Mouse (Mus musculus) yolk sac, embryonic 10.5 days (tissue): ENCODE results near the gene Ndufc2.
A peak's percentile ranks its signal among the peaks of the same experiment; 100 is the strongest.

Source experiments
- DNase-seq: peaks from one replicate; pipeline ENCODE4 v3.0.0-alpha.2; 2017; ENCODE audit warnings: low spot score

The Ndufc2 gene

GRCm38 (mm10) chr7:97387561-97388147 is 12.1 kb upstream of the Ndufc2 start:
- DNase-seq = no peak

GRCm38 (mm10) chr7:97388541-97388940 is 11.3 kb upstream of the Ndufc2 start:
- DNase-seq = no peak

GRCm38 (mm10) chr7:97391293-97392078 is 8.3 kb upstream of the Ndufc2 start:
- DNase-seq = no peak

- no peak for DNase-seq
These were observed 7.7 kb upstream of the Ndufc2 start for GRCm38 (mm10) chr7:97392079-97392445.

- no peak for DNase-seq
These were observed 5.4 kb upstream of the Ndufc2 start for GRCm38 (mm10) chr7:97394375-97394774.

- no peak for DNase-seq
These were observed 860 bp upstream of the Ndufc2 start for GRCm38 (mm10) chr7:97398943-97399342.

- DNase-seq = no peak
These were observed 7.3 kb downstream of the Ndufc2 start for GRCm38 (mm10) chr7:97407145-97407544.

- DNase-seq = no peak
These were observed 11.3 kb downstream of the Ndufc2 start for GRCm38 (mm10) chr7:97411106-97411505.

GRCm38 (mm10) chr7:97411575-97411974 is 11.8 kb downstream of the Ndufc2 start:
- DNase-seq = no peak

- no peak for DNase-seq
These were observed 14.2 kb downstream of the Ndufc2 start for GRCm38 (mm10) chr7:97413981-97414380.

GRCm38 (mm10) chr7:97414426-97414825 is 14.6 kb downstream of the Ndufc2 start:
- no peak for DNase-seq

GRCm38 (mm10) chr7:97414915-97415687 is 15.3 kb downstream of the Ndufc2 start:
- DNase-seq = no peak

- DNase-seq = no peak
These were observed 16.7 kb downstream of the Ndufc2 start for GRCm38 (mm10) chr7:97416473-97416872.

- no peak for DNase-seq
These were observed 17.3 kb downstream of the Ndufc2 start, which contains the start of gene Thrsp for GRCm38 (mm10) chr7:97416906-97417777. Gene Thrsp (minus strand): TSS chr7:97417730.

- DNase-seq = no peak
These were observed 18.9 kb downstream of the Ndufc2 start for GRCm38 (mm10) chr7:97418717-97419116.

- no peak for DNase-seq
These were observed 19.4 kb downstream of the Ndufc2 start for GRCm38 (mm10) chr7:97419163-97419562.

- no peak for DNase-seq
These were observed 20.6 kb downstream of the Ndufc2 start for GRCm38 (mm10) chr7:97420406-97420805.

GRCm38 (mm10) chr7:97420958-97421651 is 21.3 kb downstream of the Ndufc2 start:
- no peak for DNase-seq

- DNase-seq = no peak
These were observed 24.0 kb downstream of the Ndufc2 start for GRCm38 (mm10) chr7:97423754-97424153.

- peak; percentile 71 for DNase-seq
These were observed 24.9 kb downstream of the Ndufc2 start for GRCm38 (mm10) chr7:97424621-97425245.

- no peak for DNase-seq
These were observed 26.8 kb downstream of the Ndufc2 start for GRCm38 (mm10) chr7:97426566-97426965.
